Mouse (Mus musculus): Measurements from ENCODE around the gene Mical3.
"Not testable (repeated sequence)": the region's sequence is repeated elsewhere in the genome, so short reads cannot be mapped to it uniquely, and the experiment has no call there.

The Mical3 gene

GRCm38 (mm10) chr6:120940446-120941083 lies 190.2 kb downstream of the Mical3 start:
- in situ Hi-C loops (cut with MboI; ENCODE audit: low sequenced_read_pairs), result no loop called here

- in situ Hi-C loops (cut with MboI; ENCODE audit: low sequenced_read_pairs), result no loop called here
Measured at GRCm38 (mm10) chr6:120939783-120940182, 191.0 kb downstream of the Mical3 start.

DNA sequence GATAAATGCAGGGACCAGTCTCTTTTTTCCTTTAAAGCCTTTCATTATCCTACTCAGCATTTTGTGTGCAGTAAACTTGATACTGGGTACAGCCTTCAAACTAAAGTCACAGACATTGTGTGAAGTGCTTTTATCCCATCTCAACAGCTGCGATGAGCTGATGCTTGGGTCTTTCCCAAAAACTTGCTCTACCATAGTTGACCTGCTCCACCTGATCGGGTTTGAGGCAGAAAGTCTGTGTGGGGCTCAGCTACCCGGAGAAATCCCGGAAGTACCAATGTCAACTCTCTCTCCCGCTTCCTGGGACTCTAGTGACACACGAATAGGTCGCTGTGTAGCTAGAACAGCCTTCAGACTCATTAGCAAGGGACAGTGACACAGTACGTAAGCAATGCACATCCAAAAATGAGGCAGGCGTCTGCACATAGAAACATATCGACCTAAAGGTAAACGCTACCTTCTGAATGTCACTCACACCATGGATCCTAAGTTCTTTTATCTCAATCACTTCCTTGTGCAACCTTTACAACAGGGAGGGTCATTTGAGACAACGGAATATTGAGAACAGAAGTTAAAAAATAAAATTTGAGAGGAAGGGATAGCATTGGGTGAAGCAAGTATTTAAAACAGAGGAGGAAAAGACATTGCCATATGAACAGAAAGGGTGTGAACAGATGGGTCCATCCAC lies 191.9 kb downstream of the Mical3 start:
- in situ Hi-C loops (cut with MboI; ENCODE audit: low sequenced_read_pairs), result no loop called here

DNA sequence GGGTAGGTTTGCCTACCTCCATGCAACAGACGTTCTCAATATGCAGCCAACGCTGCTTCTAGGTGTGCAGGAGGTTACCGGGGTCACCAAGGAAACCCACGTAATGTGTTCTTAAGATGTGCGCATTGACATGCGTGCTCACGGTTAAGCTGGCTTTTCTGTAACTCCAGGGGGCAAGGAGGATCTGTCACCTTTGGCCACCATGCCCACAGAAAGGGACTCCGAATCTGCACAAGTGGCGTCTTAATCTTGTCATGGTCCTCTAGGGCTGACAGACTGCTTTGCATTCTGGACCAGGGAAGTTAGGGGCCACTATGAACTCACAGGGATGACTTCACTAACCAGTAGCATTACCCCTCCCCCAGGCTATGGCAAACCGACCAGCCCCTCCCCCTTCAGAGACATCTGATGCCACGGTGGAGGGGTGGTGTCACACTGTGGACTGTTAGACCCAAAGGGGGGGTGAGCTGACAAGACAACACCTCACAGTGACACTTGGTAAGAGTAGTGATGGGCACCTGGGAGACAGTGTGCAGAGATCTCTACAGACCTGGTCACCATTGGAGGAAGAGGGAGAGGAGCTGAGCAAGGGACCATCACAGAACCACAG lies 192.7 kb downstream of the Mical3 start:
- in situ Hi-C loops (cut with MboI; ENCODE audit: low sequenced_read_pairs), result no loop called here

- in situ Hi-C loops (cut with MboI; ENCODE audit: low sequenced_read_pairs), result no loop called here
Measured at GRCm38 (mm10) chr6:120937104-120937617, 193.6 kb downstream of the Mical3 start.

DNA sequence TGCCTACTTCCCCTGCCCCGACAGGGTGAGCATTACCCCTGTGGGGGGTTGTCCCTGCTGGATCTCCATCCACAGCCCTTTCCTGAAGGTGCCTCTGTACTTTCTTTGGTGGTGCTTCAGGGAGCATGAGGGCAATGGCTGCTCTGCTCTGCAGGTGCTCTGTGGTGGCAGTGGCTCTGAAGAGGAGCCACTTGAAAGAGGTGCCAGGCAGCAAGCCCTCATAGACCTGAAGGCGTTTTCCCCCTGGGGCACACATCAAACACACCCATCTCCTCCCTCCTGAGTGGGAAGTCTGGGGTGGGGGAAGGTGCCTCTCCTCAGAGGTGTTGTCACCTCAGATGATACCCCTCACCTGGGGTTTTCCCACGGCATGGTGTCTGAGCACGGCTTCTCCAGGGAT lies 196.6 kb downstream of the Mical3 start:
- in situ Hi-C loops (cut with MboI; ENCODE audit: low sequenced_read_pairs), result no loop called here

DNA sequence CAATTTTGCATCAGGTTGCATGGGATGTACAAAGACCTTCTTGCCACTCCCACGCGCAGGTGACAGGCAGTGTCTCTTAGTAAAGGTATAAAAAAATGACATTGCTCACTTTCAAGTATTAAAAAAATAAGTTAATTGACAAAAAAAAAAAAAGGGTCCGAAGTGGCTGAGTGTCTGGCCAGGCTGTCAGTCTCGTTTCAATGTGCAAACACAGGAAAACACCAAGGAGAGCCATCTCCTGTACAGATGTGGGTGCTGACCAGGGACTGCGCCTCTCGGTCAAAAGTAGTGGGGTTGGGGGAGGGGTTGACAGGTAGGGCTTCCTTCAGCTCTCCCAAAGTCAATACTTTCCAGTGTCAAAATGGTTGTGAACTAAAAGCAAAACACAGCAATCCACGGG lies 197.1 kb downstream of the Mical3 start:
- in situ Hi-C loops (cut with MboI; ENCODE audit: low sequenced_read_pairs), result no loop called here

GRCm38 (mm10) chr6:120932597-120932996 lies 198.2 kb downstream of the Mical3 start:
- in situ Hi-C loops (cut with MboI; ENCODE audit: low sequenced_read_pairs), result no loop called here

DNA sequence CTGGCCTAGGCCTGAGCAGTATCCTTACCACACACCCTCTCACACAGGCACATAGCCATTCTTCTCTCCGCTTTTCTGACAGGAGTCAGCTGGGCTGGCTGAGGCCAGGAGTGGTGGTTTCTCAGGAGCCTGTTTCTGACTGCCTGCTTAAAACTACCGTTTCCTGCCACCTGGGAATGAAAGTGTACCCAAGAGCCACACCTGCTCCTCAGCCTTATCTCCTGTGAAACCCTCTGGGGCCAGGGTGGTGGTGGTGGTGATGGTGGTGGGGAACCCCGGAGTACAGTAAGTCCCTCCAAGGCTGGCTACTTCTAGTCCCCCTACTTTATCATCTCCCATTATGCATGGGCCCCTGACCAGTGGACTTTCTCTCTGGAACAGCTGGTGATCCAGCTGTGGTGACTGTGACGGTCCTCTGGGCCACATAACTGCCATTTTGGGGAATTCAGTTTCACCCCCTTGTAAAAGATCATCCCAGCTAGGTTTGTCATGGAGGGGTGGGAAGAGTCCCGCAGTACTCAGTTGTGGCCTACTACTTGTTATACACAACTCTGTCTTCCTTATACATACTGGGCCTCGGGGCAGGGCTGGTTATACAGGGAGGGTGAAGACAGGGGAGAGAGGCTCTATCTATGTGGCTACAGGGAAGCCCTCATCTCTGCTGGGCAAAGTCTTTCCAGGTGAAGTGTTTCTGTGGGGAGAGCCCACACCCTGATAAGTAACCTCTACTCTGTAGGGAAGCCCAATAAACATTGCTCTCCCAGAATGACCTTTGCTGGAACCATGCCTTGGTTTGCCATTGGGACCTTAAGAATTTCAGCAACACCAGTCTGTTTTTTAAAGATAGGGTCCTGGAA lies 200.1 kb downstream of the Mical3 start:
- in situ Hi-C loops (cut with MboI; ENCODE audit: low sequenced_read_pairs), result no loop called here

DNA sequence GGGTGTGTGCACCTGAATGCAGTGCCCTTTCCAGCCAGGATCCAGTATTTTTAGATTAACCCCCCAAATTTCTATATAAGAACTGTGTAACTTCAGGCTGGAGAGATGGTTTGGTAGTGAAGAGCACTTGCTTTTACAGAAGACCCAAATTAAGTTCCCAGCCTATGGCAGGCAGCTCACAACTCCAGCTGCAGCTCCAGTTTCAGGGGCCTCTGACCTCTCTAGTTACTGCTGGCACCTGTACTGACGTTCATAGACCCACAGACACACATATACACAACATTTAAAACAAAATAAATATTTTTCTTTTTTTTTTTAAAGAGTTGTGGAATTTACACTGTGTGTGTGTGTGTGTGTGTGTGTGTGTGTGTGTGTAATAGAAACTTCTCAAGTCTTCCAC lies 201.4 kb downstream of the Mical3 start:
- in situ Hi-C loops (cut with MboI; ENCODE audit: low sequenced_read_pairs), result no loop called here

- in situ Hi-C loops (cut with MboI; ENCODE audit: low sequenced_read_pairs), result no loop called here
Measured at GRCm38 (mm10) chr6:120927765-120928164, 203.0 kb downstream of the Mical3 start.

DNA sequence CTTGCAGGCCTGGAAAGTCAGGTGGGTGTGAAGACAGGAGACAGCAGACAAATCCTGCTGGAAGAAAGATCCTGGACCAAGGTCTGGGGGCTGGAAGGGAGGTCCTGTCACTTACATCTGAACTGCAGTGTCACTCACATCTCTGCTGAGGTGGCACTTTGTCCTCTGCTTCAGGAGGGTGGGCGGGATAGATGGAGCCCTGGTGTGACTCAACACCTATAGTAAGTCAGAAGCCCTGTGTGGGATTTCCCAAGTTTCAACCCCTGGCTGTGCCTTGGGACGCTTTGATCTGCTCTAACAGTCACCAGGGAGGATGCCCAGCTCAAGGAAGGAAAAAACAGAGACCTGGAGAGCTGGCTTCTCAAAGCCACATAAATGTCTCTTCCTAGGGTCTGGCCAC lies 203.9 kb downstream of the Mical3 start:
- in situ Hi-C loops (cut with MboI; ENCODE audit: low sequenced_read_pairs), result no loop called here

GRCm38 (mm10) chr6:120924791-120925321 lies 205.9 kb downstream of the Mical3 start:
- in situ Hi-C loops (cut with MboI; ENCODE audit: low sequenced_read_pairs), result not testable (repeated sequence)

DNA sequence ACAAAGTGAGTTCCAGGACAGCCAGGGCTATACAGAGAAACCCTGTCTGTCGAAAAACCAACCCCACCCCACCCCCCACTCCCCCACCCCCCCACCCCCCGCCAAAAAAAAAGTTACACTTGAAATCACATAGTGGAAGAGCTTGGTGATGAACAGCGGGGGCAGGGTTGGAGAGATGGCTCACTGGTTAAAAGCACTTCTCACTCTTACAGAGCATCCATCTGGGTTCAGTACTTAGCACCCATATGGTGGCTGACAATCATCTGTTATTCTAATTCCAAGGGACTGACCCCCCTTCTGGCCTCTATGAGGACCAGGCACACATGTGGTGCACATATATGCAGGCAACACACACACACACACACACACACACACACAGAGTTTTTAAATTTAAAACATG lies 212.8 kb downstream of the Mical3 start:
- in situ Hi-C loops (cut with MboI; ENCODE audit: low sequenced_read_pairs), result no loop called here

- in situ Hi-C loops (cut with MboI; ENCODE audit: low sequenced_read_pairs), result not testable (repeated sequence)
Measured at GRCm38 (mm10) chr6:120916972-120917881, 213.6 kb downstream of the Mical3 start.

- in situ Hi-C loops (cut with MboI; ENCODE audit: low sequenced_read_pairs), result no loop called here
Measured at GRCm38 (mm10) chr6:120916074-120916971, 214.5 kb downstream of the Mical3 start, which contains the start of gene Bid. Gene Bid, minus strand, starts transcription at chr6:120916853.

DNA sequence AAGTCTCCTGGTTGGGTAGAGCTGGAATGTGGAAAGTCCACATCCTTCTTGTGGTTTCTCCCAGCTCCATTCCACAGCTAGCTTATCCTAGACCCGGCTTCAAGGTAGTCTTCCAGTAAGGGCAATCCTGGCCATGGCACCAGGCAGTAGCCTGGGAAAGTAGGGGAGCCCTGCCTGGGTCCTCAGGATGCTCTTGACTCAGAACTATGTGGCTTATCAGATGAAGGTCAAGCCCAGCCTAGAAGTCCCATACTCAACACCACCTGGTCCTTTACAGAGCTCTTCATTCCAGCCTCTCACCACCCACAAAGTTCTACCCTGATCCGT lies 215.2 kb downstream of the Mical3 start:
- in situ Hi-C loops (cut with MboI; ENCODE audit: low sequenced_read_pairs), result no loop called here

DNA sequence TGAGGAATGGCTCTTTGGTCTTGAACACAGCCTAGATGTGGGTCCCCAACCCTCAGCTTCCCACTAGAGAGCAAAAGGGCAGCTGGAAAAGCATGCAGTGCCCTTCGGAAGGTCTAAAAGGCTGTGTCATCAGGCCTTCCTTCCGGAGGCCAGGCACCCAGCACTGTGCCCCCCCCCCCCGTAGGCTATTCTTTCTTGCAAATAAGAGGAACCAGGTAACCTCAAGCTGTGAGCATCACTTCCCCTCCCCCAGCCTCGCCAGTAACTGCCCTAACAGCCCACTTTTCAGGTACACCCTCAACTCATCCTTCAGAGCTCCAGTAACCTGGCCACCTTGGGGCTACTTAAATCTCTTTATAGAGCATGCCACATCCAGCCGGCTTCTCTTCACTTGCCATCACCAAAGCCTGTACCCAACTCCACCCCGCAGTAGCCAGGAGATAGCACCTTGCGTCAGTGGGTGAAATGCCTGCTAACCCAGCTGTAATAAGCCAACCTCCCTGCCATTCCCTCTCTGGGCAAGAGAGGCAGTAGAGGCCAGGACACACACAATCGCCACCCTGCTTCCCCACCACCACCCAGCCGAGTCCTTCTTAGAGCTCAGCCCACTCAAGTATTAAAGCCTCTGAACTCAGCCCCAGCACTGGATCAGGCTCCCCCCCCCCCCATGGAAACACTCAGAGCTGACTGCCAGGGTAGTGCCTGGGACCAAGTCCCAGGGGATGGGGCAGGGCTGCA lies 215.7 kb downstream of the Mical3 start:
- in situ Hi-C loops (cut with MboI; ENCODE audit: low sequenced_read_pairs), result no loop called here
